Mouse (Mus musculus) limb, embryonic 11.5 days (tissue): Measurements from ENCODE around the gene Pin4. TPM values are rescaled to one million over a fixed set of nuclear protein-coding genes. Genes with fewer than 3 reads are reported as not detected.
"Not testable (repeated sequence)": the region's sequence is repeated elsewhere in the genome, so short reads cannot be mapped to it uniquely, and the experiment has no call there.

ENCODE experiments used
- ATAC-seq: fragments of 200-750 bp; cut with Nextera tagmentation; 2 replicates; pipeline ENCODE4 v1.8.0; 2017; ENCODE audit warnings: low read depth; ENCODE audit not compliant: insufficient number of reproducible peaks, low FRiP score, low TSS enrichment
- DNase-seq: peaks from one replicate; pipeline ENCODE4 v3.0.0-alpha.2; 2015; ENCODE audit warnings: low spot score
- H3K27ac ChIP-seq: fragments of 300-500 bp; sonication (generic); replicated peaks from 2 replicates; pipeline ENCODE4 v1.5.1; 2014; ENCODE audit warnings: low read depth, mild to moderate bottlenecking, low read length
- H3K27me3 ChIP-seq: fragments of 300-500 bp; sonication (generic); 2 replicates; pipeline ENCODE4 v1.6.1; 2014; ENCODE audit warnings: mild to moderate bottlenecking, low read length, mixed read lengths; ENCODE audit not compliant: control insufficient read depth, insufficient read depth
- H3K36me3 ChIP-seq: fragments of 300-500 bp; sonication (generic); 2 replicates; pipeline ENCODE4 v1.6.1; 2014; ENCODE audit warnings: mild to moderate bottlenecking, low read length, moderate library complexity, mixed read lengths; ENCODE audit not compliant: control insufficient read depth, insufficient read depth
- H3K4me1 ChIP-seq: fragments of 300-500 bp; sonication (generic); 2 replicates; pipeline ENCODE4 v1.6.1; 2014; ENCODE audit warnings: low read length, mixed read lengths; ENCODE audit not compliant: control insufficient read depth, insufficient read depth
- H3K4me2 ChIP-seq: fragments of 300-500 bp; sonication (generic); 2 replicates; pipeline ENCODE4 v1.6.1; 2014; ENCODE audit warnings: low read depth, mild to moderate bottlenecking, moderate library complexity; ENCODE audit not compliant: severe bottlenecking
- H3K4me3 ChIP-seq: fragments of 300-500 bp; sonication (generic); 2 replicates; pipeline ENCODE4 v1.5.1; 2014; ENCODE audit warnings: low read depth, low read length
- H3K9ac ChIP-seq: fragments of 300-500 bp; sonication (generic); 2 replicates; pipeline ENCODE4 v1.6.1; 2014; ENCODE audit warnings: mild to moderate bottlenecking, low read length
- H3K9me3 ChIP-seq: fragments of 300-500 bp; sonication (generic); 2 replicates; pipeline ENCODE4 v1.6.1; 2016; ENCODE audit warnings: low read length; ENCODE audit not compliant: control insufficient read depth
- WGBS: fragments of 180-500 bp; shearing (Covaris S2); extraction: QIAGEN DNeasy Blood & Tissue Kit; methylation state at CpG from one replicate; pipeline ENCODE4 v1.1.7; 2014; 5-methylcytosine and 5-hydroxymethylcytosine counted together
- polyA plus RNA-seq: library from polyadenylated mRNA; unstranded; fragments of >200 nt; fragmentation: Nextera tagmentation; extraction: Ambion mirVana; gene quantifications from 2 replicates; pipeline ENCODE4 v1.2.1, GENCODE M21; 2014

The Pin4 gene
- polyA plus RNA-seq, 1 experiment from 2014 or later: 82.4 TPM

DNA sequence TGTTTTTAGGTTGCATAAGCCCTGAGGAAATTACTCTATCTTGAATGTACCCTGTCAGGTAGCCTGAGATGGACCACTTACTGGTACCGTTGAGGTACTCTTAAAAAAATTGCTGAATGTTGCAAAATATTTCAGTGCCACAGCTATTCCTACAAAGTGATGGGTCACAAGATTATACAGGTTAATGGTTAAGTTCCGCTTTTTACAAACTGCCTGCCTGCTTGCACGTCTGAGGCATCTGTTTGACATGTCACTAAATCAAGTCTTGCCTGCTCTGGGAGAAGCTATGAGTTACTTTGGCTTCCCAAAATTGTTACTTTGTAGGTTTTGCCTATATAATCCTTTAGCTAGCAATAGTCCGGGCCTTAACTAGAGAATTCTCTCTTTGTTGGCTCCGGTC, 9.9 kb upstream of the Pin4 start:
- not testable (repeated sequence) for H3K27ac ChIP-seq, H3K4me2 ChIP-seq, ATAC-seq, H3K9me3 ChIP-seq, H3K9ac ChIP-seq, H3K27me3 ChIP-seq, H3K36me3 ChIP-seq, H3K4me1 ChIP-seq, DNase-seq, H3K4me3 ChIP-seq
- WGBS: 79% methylated on average over 5 of the region's 5 CpGs

DNA sequence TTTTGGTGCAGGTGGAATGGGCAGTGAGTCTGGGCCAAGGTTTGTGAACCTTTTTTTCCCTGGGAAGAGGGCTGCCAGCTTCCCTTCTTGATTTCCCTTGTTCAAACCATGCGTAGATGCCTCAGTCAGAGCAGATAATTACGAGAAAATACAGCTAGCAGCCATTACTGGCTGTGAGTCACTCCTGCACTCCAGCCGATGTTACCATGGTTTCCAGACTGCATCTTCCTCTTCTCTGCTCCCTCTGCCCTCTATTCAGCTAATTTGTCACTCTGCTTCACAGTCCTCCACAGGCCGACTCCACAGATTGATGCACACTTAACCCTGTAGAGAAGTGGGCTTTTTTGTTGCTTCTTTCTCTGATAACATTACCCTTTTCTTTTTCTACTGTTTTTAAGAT, 3.6 kb upstream of the Pin4 start:
- H3K9ac ChIP-seq: no peak overlapping the region
- ATAC-seq (no peak), DNase-seq (no peak)
- no peaks in the 10 kb centered on the region for H3K4me1 ChIP-seq
- 61% methylated on average over 4 of the region's 4 CpGs for WGBS
- no peaks in the 10 kb centered on the region for H3K36me3 ChIP-seq
- H3K4me2 ChIP-seq: no peak overlapping the region
- H3K27me3 ChIP-seq: peaks cover 11% of the 10 kb centered on the region
- H3K27ac ChIP-seq: no peak overlapping the region
- no peak overlapping the region for H3K4me3 ChIP-seq
- no peaks in the 10 kb centered on the region for H3K9me3 ChIP-seq

DNA sequence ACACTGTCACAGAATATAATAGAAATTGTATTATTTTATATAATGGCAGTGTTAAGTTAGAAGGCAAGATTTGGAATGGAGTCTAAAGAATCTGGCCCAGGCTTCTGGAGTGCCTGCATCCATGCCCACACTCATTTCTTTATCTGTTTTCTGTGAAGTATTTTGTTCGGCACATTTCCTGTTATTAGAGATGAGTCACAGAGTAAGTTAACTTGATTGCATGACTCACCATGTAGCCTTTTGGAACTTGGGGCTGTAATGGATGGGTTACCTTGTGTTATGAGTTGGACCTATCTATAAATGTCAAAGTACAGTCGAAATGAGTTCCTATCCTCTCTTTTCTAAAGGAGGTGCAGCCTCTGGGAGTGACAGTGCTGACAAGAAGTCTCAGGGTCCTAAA, 2.1 kb downstream of the Pin4 start:
- Histone ChIP-seq H3K4me3 (no peak overlapping the region), H3K9me3 (no peaks in the 10 kb centered on the region), H3K27me3 (peaks cover 4% of the 10 kb centered on the region; the same call in 1 of the 2 replicates), H3K9ac (no peak overlapping the region), H3K4me1 (no peaks in the 10 kb centered on the region), H3K36me3 (peaks cover 4% of the 10 kb centered on the region; the same call in 1 of the 2 replicates), H3K27ac (no peak overlapping the region), H3K4me2 (no peak overlapping the region)
- ATAC-seq (no peak), DNase-seq (no peak)
- 84% methylated on average over 2 of the region's 2 CpGs for WGBS

DNA sequence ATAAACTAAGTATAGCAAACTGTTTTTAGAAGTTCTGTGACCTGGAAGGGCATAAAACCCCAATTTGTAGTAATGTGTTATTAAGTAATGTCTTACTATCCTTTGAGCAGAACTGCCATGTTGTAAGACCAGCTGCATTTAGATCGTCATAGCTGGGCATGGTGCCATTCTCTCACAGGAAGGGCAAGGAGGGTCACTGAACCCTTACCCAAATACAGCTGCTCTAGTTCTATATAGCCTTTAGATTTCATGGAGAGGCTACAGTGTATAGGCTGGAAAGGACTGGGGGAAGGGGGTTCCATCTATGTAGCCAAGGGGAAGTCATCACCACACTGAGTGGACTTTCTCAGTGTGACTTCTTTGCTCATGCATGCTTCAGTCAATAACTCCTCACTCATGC, 21.9 kb downstream of the Pin4 start:
- no peak overlapping the region for H3K4me3 ChIP-seq
- DNase-seq: no peak
- H3K36me3 ChIP-seq: peaks cover 2% of the 10 kb centered on the region; the same call in 1 of the 2 replicates
- no peaks in the 10 kb centered on the region for H3K4me1 ChIP-seq
- H3K9ac ChIP-seq: no peak overlapping the region
- H3K27ac ChIP-seq: no peak overlapping the region
- no peak for ATAC-seq
- H3K4me2 ChIP-seq: no peak overlapping the region
- 75% methylated on average over 1 of the region's 1 CpGs for WGBS
- no peaks in the 10 kb centered on the region for H3K9me3 ChIP-seq
- 0 out of 2 replicates have a peak, but pooled peaks cover 2% of the 10 kb centered on the region for H3K27me3 ChIP-seq

DNA sequence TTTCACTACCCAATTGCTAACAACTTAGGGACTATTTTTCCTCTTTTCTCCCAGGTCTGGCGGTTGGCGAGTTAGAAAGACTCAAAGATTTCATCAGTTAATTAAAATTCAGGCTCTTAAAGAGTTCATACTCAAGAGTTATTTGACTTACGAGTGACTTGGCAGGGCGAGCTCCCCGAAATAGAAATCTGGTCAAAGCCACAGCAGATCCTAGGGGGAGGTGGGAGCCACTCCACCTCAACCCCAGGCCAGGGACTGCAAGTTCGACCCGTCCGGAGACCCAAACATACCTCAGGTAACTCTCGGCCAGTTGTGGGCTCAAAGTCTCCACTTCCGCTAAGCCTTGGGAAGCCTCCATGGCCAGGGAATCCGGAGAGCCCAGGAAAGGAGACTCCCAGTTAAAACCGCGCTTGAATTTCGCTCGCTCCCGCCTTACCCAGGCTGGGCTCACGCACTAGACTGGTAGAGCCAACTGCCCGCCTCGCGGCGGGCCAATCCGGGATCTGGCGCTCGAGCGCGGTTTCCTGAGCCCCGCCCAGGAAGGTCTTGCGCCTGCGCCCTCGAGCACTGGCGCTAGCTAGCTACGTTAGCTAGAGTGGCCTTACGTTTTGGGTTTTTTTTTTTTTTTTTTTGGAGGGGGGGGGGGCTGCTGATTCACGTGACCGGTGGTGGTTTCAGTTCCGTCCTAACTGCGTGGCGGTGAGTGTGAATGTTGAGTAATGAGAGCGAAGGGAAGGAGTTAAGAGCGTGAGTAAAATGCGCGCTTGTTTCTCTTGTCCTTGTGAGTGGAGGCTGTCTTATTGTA, 37.6 kb downstream of the Pin4 start, which contains the start of gene Ercc6l:
TSS of gene Ercc6l (minus strand) at position 474 of the 805 bp plus-strand sequence.
- no peaks in the 10 kb centered on the region; the same call in 1 of the 2 replicates for H3K36me3 ChIP-seq
- H3K9me3 ChIP-seq: no peaks in the 10 kb centered on the region
- peak within 1 kb of the TSS; percentile 53 for H3K9ac ChIP-seq
- peak within 1 kb of the TSS; percentile 44 for H3K4me3 ChIP-seq
- H3K27me3 ChIP-seq: no peaks in the 10 kb centered on the region
- peak within 1 kb of the TSS; percentile 62; the same call in 1 of the 2 replicates for H3K27ac ChIP-seq
- peak within 1 kb of the TSS; percentile 34 for H3K4me2 ChIP-seq
- DNase-seq (peak; percentile 87), ATAC-seq (peak; percentile 98)
- 13% methylated on average over 42 of the region's 42 CpGs for WGBS
- no peaks in the 10 kb centered on the region for H3K4me1 ChIP-seq

DNA sequence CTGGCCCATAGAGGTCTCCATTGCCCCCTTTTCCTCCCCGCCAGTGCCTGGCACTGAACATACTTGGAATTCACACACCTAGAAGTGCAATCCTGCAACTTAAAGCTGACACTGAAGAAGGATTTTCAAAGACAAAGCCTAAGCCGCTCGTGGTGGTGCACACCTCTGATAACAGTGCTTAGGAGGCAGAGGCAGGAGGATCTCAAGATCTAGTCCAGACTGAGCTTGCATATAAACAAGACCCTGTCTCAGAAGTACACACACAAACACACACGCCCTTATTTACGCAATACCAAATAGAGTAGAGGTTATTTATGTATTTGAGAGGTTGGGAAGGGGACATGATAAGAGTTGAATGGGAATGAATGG, 38.2 kb downstream of the Pin4 start:
- Histone ChIP-seq H3K4me2 (peak overlapping the region; percentile 34; the same call in 1 of the 2 replicates), H3K27ac (0 out of 2 replicates have a peak overlapping the region, but pooled peaks have one; percentile 14), H3K4me1 (no peaks in the 10 kb centered on the region), H3K9ac (no peak overlapping the region), H3K4me3 (peak overlapping the region; percentile 22), H3K36me3 (no peaks in the 10 kb centered on the region), H3K27me3 (no peaks in the 10 kb centered on the region), H3K9me3 (no peaks in the 10 kb centered on the region)
- ATAC-seq (no peak; the same call in 1 of the 2 replicates), DNase-seq (no peak)
- 51% methylated on average over 5 of the region's 5 CpGs for WGBS

DNA sequence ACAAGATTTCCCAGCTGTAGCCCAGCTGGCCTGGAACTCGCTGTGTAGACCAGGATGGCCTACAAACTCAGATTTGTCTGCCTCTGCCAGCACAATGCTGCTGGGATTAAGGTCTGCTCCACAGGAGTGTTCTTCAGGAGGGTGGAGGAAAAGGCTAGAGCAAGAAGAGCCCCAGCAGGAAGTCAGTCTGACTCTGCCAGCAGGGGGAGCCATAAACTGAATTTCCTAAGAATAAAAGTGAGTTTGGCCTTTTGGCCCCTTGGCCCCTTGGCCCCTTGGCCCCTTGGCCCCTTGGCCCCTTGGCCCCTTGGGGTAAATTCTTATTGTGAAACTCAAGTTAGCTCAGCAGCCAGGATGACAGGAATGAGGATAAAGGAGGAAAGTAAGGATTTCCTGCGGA, 40.5 kb downstream of the Pin4 start:
- no peak for ATAC-seq
- H3K9me3 ChIP-seq: no peaks in the 10 kb centered on the region
- no peak overlapping the region for H3K4me2 ChIP-seq
- H3K27me3 ChIP-seq: no peaks in the 10 kb centered on the region
- H3K4me3 ChIP-seq: no peak overlapping the region
- H3K9ac ChIP-seq: no peak overlapping the region
- no peak overlapping the region for H3K27ac ChIP-seq
- no peaks in the 10 kb centered on the region for H3K4me1 ChIP-seq
- peak; percentile 28 for DNase-seq
- WGBS: 50% methylated on average over 2 of the region's 2 CpGs
- no peaks in the 10 kb centered on the region for H3K36me3 ChIP-seq

DNA sequence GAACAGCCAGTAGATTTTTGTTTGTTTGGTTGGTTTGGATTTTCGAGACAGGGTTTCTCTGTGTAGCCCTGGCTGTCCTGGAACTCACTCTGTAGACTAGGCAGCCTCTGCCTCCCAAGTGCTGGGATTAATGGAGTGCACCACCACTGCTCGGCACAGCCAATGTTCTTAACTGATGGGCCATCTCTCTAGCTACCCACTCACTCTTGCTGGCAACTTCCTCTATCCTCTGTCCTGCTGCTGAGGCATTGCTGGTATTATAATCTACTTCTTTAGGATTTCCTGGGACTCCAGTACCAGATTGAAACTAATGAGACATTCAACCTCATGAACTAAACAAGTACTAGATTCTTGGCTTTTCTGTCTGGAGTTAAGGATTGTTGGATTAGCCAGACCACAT, 41.3 kb downstream of the Pin4 start:
- DNase-seq (no peak), ATAC-seq (no peak)
- Histone ChIP-seq H3K27ac (no peak overlapping the region), H3K9me3 (no peaks in the 10 kb centered on the region), H3K4me3 (no peak overlapping the region), H3K4me1 (no peaks in the 10 kb centered on the region), H3K4me2 (no peak overlapping the region), H3K27me3 (no peaks in the 10 kb centered on the region), H3K36me3 (no peaks in the 10 kb centered on the region), H3K9ac (no peak overlapping the region)
- WGBS: 89% methylated on average over 2 of the region's 2 CpGs
